Mouse (Mus musculus): ENCODE results near the gene Hspb6.

Gene Hspb6

GRCm38 (mm10) chr7:30552102-30553020, at the start of gene Hspb6, which contains the start of gene Proser3:
Gene Hspb6 (plus strand): TSS chr7:30552178.
Gene Proser3 (minus strand): TSS chr7:30552299.
- under 1% methylated on average over 44 of the region's 44 CpGs for WGBS

- 70% methylated on average over 4 of the region's 4 CpGs for WGBS
These were observed 43.9 kb upstream of the Hspb6 start for GRCm38 (mm10) chr7:30508061-30508460.

GRCm38 (mm10) chr7:30515003-30515760, 36.8 kb upstream of the Hspb6 start:
- 80% methylated on average over 24 of the region's 24 CpGs for WGBS

DNA sequence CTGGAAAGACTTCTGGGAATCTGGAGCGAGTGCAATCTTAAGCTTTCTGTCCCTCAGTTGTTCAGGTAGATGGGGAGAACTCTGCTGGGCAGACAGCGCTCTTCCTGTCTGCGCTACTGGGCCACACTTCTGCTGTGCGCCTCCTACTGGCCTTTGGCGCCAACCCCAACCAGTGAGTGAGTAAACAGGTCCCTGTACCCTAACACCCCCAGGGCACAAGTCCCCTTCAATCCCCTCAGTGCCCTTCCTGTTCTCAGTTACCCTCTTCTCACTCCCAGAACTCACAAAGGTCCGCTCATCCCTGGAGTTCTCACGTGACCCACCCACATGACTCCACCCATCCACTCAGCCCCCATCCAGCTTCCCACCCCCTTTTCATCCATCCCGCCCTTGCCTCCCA, 33.7 kb upstream of the Hspb6 start:
- WGBS, result 50% methylated on average over 8 of the region's 8 CpGs

DNA sequence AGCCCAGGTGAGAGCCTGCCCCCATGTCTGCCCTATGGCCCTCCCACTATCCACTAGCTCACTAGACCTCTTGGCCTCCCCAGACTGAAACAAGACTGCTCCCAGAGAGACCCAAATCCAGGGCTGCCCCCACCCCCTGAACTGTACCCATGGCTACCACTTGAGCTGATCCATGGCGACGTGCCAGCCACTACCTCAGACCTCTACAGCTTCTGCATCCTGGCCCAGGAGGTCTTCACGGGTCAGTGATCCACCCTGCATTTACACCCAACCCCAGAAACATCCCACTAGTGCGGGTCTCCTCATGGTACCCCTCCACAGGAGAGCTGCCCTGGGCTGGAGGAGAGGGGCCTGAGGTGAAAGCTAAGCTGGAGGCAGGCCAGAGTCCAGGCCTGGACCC, 31.6 kb upstream of the Hspb6 start:
- WGBS, result 73% methylated on average over 4 of the region's 4 CpGs

GRCm38 (mm10) chr7:30520856-30521255, 31.1 kb upstream of the Hspb6 start:
- whole genome bisulfite sequencing, result 61% methylated on average over 5 of the region's 5 CpGs

- 85% methylated on average over 10 of the region's 10 CpGs for WGBS
These were observed 29.1 kb upstream of the Hspb6 start for GRCm38 (mm10) chr7:30522871-30523270.

DNA sequence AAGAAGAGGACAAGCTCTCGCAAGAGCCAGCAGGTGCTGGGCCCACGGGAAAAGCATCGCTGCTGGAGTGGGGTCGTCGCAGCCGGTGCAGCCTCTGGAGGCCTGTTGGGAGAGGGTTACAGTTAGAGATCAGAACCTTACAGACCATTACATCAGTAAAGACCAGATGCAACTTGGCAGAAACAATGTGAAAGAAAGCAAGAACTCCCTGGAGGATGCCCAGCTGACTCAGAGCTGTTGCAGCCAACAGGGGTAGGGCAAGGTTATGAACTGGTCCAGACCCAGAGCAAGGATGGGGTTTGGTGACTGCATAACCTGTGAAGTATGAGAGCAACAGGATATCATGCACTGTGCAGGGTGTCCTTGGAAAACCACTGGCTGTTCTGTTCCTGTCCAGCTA, 27.5 kb upstream of the Hspb6 start:
- 81% methylated on average over 6 of the region's 6 CpGs for WGBS

- 48% methylated on average over 10 of the region's 10 CpGs for WGBS
These were observed 26.0 kb upstream of the Hspb6 start for GRCm38 (mm10) chr7:30525954-30526353.

GRCm38 (mm10) chr7:30526399-30526798, 25.6 kb upstream of the Hspb6 start:
- WGBS, result 48% methylated on average over 17 of the region's 17 CpGs

- WGBS, result 66% methylated on average over 14 of the region's 14 CpGs
These were observed 25.0 kb upstream of the Hspb6 start for GRCm38 (mm10) chr7:30526981-30527380.

DNA sequence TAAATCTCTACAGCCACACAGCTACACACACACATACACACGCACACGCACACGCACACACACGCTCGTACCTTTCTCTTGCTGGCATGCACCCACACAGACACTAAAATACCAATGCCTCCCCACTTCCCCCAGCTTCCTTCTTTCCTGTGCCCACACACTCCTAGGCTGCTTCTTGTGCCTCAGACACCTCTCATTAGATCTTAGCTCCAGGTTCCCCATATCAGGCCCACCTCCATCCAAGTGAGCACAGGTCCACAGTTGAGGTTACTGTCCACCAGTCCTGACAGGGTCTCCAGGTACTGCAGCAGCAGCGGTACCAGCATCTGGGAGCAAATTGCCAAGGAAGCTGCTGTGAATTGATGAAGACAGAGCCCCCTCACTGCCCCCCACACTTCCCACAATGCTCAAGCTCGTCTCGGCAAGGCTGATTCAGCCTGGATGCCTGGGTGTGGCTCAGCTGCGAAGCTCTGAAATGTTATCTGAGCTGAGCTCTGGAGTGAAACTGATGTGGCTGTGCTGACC, 20.6 kb upstream of the Hspb6 start:
- 44% methylated on average over 9 of the region's 9 CpGs for WGBS

DNA sequence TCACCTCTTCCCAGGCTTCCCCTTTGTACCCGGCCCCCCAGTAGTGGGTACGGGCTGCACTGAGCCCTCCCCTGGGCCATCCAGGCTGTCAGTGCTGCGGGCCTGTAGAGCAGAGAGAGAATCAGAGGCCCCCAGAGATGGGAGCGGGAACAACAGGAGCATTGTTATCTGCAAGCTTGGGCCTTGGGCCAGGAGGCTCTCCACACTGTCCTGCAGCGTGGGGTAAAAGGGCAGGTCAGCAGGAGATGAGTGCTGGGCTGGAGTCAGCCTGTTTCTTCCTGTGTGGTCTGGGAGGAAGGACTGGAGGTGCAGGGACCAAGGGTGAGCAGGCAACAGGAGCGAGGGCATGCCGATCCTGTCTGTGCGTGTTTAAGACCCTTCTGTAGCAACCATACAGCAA, 19.0 kb upstream of the Hspb6 start:
- WGBS, result 21% methylated on average over 8 of the region's 8 CpGs

DNA sequence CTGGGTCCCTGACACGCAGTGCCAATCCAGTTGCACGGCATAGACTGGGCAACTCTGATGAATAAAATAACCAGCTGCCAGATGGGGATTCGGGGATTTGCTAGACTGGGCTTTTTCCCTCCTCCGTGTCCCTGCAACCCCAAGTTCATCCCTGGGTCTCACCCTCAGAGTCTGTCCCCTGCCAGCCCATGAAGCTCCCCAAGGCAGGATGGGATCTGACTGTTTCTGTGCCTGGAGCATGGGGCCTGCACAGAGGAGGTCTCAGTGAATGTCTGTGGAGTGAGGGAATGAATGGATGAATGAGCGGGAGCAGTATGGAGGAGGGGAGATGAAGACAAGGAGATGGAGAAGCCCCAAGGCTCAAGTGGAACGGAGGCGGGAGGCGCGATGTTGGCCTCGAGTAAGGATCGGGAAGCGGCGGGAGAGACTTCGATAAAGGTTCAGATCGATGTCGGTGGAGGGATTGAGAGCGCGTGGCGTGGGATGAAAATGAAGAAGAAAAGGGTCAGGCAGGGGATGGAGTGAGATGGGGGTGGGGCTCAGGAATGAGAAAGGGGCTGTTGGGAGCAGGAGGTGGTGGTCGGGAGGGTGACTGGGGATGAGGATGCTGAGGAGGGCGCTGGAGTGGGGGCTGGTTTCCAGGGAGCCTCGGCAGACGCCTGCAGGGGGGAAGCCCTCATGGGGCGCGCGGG, 17.9 kb upstream of the Hspb6 start:
- WGBS, result 5% methylated on average over 26 of the region's 26 CpGs

GRCm38 (mm10) chr7:30534633-30535577, 17.1 kb upstream of the Hspb6 start, which contains the start of gene Arhgap33:
Gene Arhgap33 (minus strand): TSS chr7:30535060.
- under 1% methylated on average over 82 of the region's 84 CpGs for WGBS

- 92% methylated on average over 7 of the region's 7 CpGs for WGBS
These were observed 11.4 kb upstream of the Hspb6 start for GRCm38 (mm10) chr7:30540572-30540971.

DNA sequence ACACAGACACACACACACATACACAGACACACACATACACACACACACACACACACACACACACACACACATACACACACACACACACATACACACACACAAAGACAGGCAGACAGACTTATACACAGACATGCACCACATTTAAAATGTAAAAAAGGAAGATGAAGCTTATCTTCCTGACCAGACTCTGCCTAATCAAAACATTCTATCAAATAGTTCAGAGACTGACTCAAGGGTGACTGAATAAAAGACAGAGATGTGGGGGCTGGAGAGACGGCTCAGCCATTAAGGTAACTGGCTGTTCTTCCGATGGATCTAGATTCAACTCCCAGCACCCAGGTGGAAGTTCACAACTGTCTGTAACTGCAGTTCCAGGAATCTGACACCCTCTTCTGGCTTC, 7.7 kb upstream of the Hspb6 start:
- 96% methylated on average over 2 of the region's 2 CpGs for WGBS

DNA sequence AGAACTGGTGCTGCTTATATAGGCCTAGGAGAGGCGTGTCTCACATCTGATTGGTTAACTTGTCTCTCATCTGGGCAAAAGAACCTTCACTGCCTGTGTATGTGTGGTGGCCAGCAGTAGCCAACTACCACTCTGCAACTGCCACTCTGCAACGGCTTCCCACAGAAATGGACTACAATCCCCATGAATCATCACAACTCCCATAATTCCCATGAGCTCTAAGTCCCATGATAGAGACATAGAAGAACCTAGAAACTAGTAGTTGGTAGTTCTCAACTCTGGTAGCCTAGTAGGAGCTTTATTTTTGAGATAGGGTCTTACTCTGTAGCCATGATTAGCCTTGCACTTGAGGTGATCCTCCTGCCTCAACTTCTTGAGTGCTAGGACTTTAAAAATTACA, 2.1 kb upstream of the Hspb6 start:
- WGBS, result 84% methylated on average over 2 of the region's 2 CpGs

GRCm38 (mm10) chr7:30550603-30551002, 1.4 kb upstream of the Hspb6 start:
- WGBS, result 95% methylated on average over 1 of the region's 1 CpGs

GRCm38 (mm10) chr7:30551445-30552101, 405 bp upstream of the Hspb6 start:
- 2% methylated on average over 10 of the region's 10 CpGs for WGBS
